Mouse (Mus musculus): ENCODE measurements around the gene Ndrg3. TPM values are rescaled to one million over a fixed set of nuclear protein-coding genes. Genes with fewer than 3 reads are reported as not detected.
A peak's percentile ranks its signal among the peaks of the same experiment; 100 is the strongest.

Gene Ndrg3
- 10 to 100 TPM; 23.0 to 27.2 TPM for total RNA-seq (2021)

GRCm38 (mm10) chr2:156991470-156992319 is at the start of gene Ndrg3:
TSS of gene Ndrg3 (minus strand) at chr2:156992056.
- DNase-seq: peak; percentile 97

GRCm38 (mm10) chr2:157041421-157041820 is 49.6 kb upstream of the Ndrg3 start:
- DNase-seq: no peak

GRCm38 (mm10) chr2:157040649-157041046 is 48.8 kb upstream of the Ndrg3 start:
- no peak for DNase-seq

GRCm38 (mm10) chr2:157039900-157040648 is 48.2 kb upstream of the Ndrg3 start:
- peak; percentile 45 for DNase-seq

GRCm38 (mm10) chr2:157037303-157037702 is 45.4 kb upstream of the Ndrg3 start:
- no peak for DNase-seq

- no peak for DNase-seq
These were observed 44.5 kb upstream of the Ndrg3 start for GRCm38 (mm10) chr2:157036400-157036799.

- no peak for DNase-seq
These were observed 43.5 kb upstream of the Ndrg3 start for GRCm38 (mm10) chr2:157035371-157035770.

- DNase-seq: peak; percentile 92
These were observed 38.9 kb upstream of the Ndrg3 start for GRCm38 (mm10) chr2:157030804-157031203.

- no peak for DNase-seq
These were observed 36.4 kb upstream of the Ndrg3 start for GRCm38 (mm10) chr2:157028261-157028660.

GRCm38 (mm10) chr2:157027106-157028008 is 35.5 kb upstream of the Ndrg3 start:
- DNase-seq: peak; percentile 76

- DNase-seq: no peak
These were observed 29.3 kb upstream of the Ndrg3 start for GRCm38 (mm10) chr2:157021156-157021555.

- no peak for DNase-seq
These were observed 27.4 kb upstream of the Ndrg3 start for GRCm38 (mm10) chr2:157019228-157019627.

GRCm38 (mm10) chr2:157016529-157017270 is 24.8 kb upstream of the Ndrg3 start:
- peak; percentile 40 for DNase-seq

- no peak for DNase-seq
These were observed 20.5 kb upstream of the Ndrg3 start for GRCm38 (mm10) chr2:157012341-157012740.

GRCm38 (mm10) chr2:157010634-157011310 is 18.9 kb upstream of the Ndrg3 start:
- no peak for DNase-seq

- DNase-seq: no peak
These were observed 18.3 kb upstream of the Ndrg3 start for GRCm38 (mm10) chr2:157010121-157010520.

GRCm38 (mm10) chr2:157008509-157008908 is 16.7 kb upstream of the Ndrg3 start:
- no peak for DNase-seq

- no peak for DNase-seq
These were observed 15.4 kb upstream of the Ndrg3 start for GRCm38 (mm10) chr2:157007234-157007596.

- peak; percentile 93 for DNase-seq
These were observed 14.8 kb upstream of the Ndrg3 start, which contains the start of gene Dsn1 for GRCm38 (mm10) chr2:157006511-157007233. TSS of gene Dsn1 (minus strand) at chr2:157007154.

- no peak for DNase-seq
These were observed 10.5 kb upstream of the Ndrg3 start for GRCm38 (mm10) chr2:157002321-157002720.

Measured in heart, postnatal 4 days (tissue).